Mouse (Mus musculus) retina, postnatal 7 days (tissue): Measurements from ENCODE around the gene Tulp2.
"Not testable (repeated sequence)": the region's sequence is repeated elsewhere in the genome, so short reads cannot be mapped to it uniquely, and the experiment has no call there.

Experiments
- DNase-seq: peaks from one replicate; pipeline ENCODE4 v3.0.0-alpha.2; 2012; ENCODE audit warnings: low read depth, low spot score

Gene Tulp2

DNA sequence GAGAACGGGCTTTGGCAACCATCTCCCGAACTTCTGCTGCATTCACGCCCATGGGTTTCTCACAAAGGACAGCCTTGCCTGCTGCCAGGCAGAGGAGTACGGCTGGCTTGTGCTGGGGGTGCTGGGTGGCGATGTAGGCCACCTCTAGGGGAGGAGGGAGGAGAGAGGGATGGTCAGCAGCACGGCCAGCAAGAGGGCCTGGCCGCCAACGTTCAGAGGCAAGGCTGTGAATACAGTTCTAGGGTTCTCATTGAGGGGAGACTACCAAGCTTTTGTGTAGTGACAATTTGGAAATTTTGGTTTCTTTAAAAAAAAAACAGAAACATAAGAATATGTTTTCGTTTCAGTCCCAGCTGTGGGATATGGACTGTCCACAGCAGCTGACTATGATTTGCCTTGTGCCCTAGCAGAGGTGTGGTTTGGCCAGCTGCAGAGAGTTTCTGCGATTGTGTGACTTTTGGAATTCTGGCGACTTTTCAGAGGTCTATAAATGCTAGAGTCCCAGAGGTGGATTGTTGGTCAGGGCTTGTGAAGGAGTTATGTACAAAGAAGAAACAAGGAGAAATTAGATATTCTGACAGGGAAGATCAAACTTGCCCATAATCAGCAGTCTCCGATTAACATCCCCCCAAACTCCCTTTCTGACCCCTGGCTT lies 5.2 kb downstream of the Tulp2 start, which contains the start of gene Gm45808:
Gene Gm45808 (minus strand): TSS at position 51 of the 655 bp plus-strand sequence.
- DNase-seq: no peak

DNA sequence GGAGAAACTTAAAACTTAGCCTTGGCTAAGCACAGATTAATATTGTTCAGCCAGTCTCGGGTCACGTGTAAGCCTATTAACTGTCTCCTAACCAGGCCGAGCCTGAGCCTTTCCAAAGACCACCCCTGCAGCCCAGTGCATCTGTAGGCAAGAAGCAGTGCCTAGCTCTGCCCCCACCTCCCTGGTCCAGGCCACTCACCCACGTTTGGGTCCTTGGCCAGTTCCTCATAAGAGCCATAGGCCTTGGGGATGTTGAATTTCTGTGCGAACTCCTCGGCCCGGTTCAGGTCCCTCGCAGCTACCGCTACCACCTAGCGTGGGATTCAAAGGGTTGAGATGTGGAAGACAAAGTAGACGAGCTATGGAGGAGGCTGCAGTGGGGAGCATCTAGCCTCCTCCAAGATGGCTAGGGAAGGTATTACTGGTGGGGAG lies 6.2 kb downstream of the Tulp2 start:
- DNase-seq: no peak

DNA sequence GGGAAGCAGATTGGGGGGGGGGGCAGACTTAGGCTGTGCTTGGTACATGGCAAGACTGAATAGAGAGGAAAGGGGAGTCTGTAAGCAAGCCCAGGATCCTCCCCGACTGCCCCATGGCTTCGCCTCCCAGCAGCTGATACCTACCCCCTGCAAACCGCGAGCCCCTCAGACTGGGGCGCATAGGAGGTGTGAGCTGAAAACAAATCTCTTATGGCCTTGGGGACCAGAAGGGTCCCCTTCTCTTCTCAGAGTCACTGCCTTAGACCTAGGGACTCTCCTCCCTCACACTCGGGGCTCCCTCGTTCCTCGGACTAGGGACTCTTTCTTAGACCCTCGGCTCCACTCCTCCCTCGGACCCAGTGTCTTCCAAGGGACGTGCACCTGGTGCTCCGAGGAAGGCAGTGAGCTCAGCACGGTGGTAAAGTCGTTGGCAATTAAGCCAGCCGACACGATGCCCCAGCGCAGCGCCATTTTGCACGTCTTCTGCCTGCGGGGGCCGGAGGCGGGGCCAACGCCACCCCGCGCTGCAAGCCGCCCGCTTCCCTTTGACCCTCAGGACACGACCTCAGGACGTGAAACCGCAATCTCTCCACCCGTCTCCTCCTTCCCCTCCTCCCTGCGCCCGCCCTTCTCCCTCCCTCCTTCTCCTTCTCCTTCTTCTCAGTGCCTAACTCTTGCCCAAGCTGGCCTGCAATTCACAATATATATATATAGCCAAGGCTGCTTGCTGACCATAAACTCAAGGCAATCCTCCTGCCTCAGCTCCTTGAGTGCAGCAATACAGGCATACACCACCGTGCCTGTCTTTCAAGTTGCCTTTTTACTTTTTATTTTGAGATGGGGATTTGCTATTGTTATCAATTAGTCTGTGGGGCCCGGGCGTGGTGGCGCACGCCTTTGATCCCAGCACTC lies 6.9 kb downstream of the Tulp2 start, which contains the start of gene Dhdh:
Gene Dhdh (minus strand): TSS at position 513 of the 912 bp plus-strand sequence.
- DNase-seq: peak; percentile 30

DNA sequence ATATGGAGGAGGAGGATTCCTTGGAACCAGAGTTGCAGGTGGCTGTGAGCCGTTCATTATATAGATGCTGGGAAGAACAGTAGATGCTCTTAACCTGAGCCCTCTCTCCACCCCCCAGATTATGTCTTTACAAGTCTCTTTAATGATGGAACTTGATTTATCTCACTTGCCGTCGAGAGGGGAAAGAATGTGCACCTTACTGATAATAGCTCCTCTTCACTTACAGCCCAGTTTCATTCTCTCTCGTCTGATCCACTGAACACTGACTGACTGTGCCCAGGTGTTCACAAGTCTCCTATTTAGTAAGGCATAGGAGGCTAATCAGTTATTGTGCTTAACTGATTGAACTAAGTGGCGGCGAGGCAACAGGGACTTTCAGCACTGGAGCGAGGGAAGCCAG lies 7.9 kb downstream of the Tulp2 start:
- no peak for DNase-seq

DNA sequence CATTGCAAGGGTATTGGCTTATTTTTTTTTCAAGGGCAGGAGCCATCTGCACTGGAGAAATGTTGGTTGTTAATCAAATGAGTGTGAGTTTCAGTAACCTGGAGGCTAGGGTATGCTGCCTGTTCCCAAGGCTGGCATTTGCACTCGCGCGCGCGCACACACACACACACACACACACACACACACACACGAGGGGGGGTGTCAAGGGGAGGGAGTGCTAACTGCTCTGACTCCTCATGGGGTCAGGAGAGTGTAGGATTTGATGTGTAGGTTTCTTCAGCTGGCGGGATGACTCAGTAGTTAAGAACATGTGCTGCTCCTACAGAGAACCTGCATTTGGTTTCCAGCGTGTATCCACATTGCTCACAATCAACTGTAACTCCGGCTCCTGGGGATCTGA lies 9.1 kb downstream of the Tulp2 start:
- DNase-seq: no peak

DNA sequence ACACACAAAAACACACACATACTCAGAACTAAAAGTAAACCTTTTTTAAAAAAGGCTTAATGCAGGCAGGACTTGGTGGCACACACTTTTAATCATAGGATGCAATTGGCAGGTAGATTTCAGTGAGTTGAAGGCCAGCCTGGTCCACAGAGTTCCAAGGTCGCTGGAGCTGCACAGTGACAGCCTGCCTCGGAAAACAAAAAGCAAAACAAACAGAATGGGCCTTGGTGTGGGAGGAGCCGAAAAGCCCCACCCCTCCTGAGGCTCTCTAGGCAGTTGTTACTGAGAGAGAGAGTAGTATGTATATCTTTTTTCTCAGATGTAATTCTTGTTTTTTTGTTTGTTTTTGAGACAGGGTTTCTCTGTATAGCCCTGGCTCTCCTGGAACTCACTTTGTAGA lies 9.6 kb downstream of the Tulp2 start:
- no peak for DNase-seq

DNA sequence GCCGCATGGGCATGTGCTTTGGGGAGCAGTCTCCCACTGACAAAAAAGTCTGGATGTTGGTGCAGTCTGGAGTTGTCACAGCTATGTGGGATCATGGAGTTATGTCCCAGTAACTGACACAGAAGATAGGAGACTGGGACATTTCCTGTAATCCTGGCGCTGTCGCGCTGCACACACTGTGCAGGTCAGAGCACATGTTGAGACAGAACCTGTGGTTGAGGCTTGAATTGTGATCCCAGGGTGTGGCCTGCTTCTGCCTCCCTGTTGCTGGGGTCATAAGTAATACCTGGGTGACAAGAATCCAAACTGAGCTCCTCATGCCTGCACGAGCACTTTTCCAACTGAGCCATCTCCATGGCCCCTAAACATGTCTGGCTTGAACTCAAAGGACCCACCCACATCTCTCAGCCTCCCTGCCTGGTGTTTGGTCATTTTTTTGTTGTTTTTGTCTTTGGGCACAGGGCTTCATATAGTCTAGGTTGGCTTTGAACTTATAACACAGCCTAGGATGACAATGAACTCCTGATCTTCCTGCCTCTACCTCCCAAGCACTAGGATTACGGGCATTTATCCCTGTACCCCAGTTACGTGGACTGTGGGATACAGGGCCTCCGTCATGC lies 10.7 kb downstream of the Tulp2 start:
- DNase-seq: no peak

DNA sequence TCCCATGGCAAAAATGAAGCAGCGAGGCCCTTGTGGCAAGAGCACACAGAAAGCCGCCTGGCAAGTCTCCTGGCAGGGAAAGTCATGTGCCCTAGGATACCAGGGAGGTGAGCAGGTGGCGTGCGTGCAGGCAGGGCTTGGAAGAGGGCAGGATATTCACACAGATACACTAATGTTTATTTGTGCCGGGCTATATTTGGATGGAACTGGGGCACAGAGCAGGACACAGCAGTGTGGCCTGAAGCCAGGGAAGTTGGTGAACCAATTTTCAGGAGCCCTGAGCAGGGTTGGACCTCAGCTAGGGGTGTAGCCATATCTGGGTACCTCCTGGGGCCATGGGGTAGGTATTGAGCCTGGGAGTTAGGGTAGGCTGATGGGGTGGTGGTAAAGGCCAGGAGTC lies 11.3 kb downstream of the Tulp2 start:
- DNase-seq: no peak

DNA sequence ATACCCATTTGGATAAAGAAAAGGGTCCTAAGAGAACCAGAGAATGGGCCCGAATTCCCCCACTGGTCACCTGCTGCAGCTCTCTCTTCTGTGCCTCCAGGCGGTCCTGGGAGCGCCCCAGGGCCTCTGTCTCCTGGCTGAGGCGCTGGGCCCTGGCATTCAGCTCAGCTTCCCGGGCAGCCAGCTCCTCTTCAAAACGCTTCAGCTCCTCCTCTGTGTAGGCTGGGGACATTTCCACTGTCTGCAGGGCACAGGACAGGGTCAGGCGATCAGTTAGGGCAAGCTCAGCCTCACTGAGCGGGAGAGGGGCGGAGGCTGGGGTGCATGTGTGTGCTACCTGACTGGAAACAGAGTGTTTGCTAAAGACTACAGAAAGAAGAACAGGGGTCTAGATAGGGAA lies 12.9 kb downstream of the Tulp2 start:
- no peak for DNase-seq

DNA sequence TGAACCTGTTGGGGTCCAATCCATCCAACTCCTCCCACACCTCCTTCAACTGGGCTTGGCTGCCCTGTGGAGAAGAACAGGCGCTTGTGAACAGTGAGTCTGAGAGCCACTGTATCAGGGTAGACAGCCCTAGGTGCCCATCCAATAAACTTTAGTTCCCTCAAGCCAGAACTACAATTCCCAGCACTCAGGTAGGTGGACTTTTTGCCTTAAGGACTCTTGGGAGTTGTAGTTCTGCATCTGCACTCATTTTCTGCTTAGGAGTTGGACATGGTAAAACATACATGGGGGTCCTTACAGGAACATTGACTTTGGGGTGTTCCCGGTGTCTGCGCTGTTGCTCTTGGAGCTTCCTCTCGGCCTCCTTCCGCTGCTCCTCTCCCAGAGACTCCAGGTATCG lies 16.8 kb downstream of the Tulp2 start:
- no peak for DNase-seq

DNA sequence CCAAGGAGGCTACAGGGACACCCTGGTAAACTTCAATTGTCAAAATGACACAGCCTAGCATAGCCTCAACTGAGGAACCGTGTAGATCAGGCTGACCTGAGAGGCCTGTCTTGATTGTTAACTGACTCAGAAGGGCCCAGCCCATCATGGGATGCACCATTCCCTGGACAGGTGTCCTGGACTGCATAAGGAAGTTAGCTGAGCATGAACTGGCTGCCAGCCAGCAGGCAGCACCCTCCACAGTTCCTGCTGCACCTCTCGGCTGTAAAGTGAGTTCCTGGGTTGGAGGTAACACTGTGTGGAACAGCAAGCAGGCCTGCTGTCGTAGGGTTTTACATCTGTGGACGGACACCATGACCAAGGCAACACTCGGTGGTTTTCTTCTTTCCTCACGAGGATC lies 25.9 kb downstream of the Tulp2 start:
- DNase-seq: no peak

DNA sequence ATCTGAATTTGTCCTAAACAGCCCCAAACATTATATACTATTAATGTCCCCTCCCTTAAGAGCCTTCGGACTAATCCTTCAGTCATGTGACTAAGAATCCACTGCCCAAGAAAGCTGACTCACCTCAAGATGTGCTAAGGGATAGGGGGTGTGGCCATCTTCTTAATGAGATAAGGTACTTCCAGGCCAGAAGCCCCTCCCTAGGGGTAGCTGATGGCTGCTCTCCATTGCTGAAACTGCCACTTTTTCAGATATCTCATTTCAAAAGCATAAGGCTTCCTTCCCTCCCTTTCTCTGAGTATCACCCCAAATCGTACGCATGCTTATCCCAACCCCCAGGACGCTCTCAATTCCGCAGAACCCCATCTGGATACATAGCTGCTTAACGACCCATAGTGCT lies 26.9 kb downstream of the Tulp2 start:
- no peak for DNase-seq

DNA sequence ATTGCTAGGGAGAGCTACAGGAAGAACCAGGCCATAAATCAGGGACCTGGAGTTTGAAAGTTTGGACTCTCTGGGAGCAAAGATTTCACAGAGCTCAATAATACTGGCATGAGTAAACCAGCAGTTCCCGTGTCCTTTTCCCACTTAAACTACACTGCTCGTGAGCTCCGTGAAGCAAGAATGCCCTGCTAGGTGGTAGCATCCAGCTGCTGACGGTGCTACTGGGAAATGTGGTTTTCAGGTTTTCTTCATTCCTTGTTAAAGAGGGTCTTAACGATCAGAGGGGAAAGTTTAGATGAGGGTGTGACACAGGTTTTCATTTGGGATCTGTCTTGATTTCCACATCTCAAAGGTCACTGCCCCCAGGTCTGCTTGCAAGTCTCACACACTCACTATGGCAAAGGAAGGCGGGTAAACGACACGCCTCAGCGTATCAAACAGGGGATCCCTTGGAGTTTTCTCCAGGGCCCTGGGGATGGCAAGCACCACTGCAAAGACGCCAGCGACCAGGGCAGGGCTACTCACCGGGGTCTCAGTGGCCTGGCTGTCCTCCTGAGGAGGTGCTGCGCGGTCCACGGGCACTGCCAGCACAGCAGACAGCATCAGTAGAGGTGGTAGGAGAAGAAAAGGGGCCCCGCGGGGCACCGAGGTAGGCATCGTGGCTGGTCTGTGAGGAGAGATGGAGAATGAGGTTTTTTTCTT lies 27.7 kb downstream of the Tulp2 start:
- no peak for DNase-seq

DNA sequence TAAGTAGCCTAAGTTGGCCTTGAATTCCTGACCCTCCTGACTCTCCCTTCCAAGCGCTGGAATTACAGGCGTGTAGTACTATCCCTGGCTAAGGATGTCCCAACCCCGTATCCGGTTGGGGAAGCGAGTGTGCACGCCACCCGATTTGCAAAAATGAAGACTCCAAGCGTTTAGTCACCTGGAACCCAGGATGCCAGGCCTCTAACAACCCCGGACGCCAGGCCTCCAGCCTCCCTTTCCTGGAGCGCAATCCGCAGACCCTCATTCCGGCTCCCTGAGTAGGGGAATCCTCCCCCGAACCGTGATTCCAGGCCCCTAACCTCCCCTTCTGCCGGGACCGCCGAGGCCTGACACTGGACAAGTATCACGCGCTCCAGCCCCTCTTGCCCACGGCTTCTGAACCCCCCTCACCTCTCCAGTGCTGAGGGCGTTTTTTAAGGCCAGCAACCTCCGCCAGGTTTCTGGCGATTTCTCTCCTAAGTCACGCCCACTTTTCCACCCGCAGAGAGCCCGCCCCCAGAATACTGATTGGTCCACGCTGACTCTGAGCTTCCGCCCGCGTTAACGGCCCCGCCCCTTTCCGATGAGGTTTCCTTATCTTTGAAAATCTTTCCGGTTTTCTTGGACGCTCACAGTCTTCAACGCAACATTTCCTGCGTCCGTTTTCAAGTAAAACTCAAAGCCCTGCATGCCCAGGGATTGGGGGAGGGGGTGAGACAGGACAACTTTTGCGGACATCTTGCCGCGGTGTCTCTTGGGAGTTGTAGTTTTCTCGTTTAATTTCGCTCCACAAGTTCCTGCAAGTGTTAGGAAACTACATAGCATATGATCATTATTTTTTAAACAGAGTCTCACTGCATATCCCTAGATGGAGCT lies 28.5 kb downstream of the Tulp2 start, which contains the start of gene Nucb1:
Gene Nucb1 (minus strand): TSS at position 495 of the 876 bp plus-strand sequence.
- peak; percentile 80 for DNase-seq

DNA sequence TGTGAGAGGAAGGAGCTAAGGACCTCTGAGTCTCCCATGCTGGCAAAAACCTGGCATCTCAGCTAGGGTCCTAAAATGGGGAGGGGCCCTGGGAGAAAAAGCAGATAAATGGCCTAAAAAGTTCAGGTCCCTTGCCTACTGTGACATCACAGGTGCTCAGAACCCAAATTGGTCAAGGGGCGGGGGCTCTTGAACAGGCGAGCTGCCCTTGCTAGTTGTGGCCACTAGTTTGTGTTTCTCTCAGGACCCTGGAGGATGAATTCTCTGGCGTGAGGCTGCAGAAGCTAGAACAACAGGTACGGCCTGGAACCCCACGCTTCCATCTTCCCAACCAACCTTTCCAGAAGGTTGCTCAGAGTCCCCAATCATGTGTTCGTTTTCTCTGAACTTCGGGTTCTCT lies 32.7 kb downstream of the Tulp2 start:
- DNase-seq: no peak

DNA sequence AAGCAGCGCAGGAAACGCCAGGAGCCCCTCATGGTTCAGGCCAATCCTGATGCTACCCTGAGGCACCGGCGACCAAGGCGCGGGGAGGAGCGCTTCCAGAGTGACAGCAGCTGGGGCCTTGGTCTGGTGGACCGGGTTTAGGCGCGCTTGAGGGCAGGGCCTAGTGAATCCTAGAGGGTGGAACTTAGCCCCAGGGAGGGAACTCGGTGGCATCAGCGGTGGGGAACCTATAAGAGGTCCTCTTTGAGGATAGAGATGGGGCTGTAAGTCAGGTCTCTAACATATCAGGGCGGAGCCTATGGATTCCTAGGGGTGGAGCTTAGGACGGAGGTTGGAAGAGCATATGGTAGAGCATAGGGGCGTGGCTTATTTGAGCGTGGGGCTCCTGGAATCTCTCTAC lies 33.8 kb downstream of the Tulp2 start:
- no peak for DNase-seq

DNA sequence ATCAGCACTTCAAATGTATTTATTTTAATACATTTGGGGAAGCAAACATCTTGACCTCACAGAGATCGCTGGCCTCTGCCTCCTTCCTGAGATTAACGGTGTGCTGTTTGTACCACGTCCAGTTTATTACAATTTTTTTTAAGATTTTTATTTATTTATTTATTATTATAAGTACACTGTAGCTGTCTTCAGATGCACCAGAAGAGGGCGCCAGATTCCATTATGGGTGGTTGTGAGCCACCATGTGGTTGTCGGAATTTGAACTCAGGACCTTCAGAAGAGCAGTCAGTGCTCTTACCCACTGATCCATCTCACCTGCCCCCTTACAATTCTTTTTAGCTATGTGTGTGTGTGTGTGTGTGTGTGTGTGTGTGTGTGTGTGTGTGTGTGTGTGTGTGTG lies 35.2 kb downstream of the Tulp2 start:
- DNase-seq: not testable (repeated sequence)

DNA sequence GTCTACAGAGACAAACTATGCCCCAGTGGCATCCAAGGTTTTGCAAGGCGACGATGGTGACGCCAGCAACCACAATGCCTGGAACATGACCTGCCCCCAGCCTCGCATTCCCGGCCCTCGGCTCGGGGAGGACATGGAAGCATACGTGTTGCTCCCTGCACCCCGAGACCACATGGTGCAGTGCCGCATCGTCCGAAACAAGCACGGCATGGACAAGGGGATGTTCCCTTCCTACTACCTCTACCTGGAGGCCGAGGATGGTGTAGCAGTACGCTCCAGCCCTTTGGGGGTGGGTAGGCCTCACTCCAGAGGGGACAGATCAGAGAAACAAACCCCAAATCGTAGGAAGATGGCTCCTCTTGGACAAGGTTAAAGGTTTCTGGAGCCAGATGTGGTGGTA lies 36.9 kb downstream of the Tulp2 start:
- no peak for DNase-seq

DNA sequence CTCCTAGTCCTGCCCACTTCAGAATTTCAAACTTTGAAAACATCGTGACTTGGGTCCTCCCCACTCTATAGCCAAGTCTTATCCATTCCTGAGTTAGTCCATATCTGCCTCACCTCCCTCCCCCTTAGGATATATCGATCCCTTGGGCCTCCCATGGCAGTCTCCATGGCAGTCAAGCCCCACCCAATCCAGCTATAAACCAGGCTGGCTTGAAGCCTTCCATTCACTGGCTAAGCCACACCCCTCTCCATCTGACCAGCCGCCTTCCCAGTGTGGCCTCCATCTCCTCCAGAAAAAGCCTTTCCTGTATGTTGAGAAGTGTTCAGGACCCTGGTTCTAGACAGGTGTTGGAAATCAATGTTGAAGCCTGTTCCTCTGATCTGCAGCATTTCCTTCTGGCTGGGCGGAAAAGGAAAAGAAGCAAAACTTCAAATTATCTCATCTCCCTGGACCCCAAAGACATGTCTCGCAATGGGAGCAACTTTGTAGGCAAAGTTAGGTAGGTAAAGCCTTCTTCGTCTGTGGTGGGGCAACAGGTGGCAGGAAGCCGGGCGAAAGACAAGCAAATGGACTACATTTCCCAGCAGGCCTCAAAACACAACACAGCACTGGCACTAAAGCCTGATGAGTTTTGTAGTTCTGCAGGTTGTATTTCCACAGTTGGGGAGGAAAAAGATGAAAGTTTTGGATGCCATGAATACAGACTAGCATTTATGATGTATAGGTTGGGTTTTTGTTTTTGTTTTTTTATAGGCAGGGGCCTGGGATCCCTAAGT lies 37.9 kb downstream of the Tulp2 start:
- DNase-seq: no peak

DNA sequence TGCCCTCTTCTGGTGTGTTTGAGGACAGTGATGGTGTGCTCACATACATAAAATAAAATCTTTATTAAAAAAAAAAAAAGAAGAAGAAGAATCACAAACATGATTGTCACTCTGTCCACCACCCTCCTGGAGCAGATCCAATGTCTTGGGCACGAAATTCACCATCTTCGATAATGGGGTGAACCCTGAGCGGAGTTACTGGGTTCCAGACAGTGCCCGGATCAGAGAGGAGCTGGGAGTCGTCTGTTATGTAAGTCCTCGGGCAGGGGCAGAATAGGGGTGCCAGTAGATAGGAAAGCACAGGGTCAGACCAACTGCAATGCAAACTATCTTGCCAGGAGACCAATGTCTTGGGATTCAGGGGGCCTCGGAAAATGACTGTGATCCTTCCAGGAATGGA lies 38.9 kb downstream of the Tulp2 start:
- DNase-seq: no peak
